Mouse (Mus musculus): Measurements from ENCODE around the gene Slc22a14. TPM values are rescaled to one million over a fixed set of nuclear protein-coding genes. Genes with fewer than 3 reads are reported as not detected.
"Not testable (repeated sequence)": the region's sequence is repeated elsewhere in the genome, so short reads cannot be mapped to it uniquely, and the experiment has no call there.

The Slc22a14 gene
- polyA plus RNA-seq, 1 experiment: not detected

DNA sequence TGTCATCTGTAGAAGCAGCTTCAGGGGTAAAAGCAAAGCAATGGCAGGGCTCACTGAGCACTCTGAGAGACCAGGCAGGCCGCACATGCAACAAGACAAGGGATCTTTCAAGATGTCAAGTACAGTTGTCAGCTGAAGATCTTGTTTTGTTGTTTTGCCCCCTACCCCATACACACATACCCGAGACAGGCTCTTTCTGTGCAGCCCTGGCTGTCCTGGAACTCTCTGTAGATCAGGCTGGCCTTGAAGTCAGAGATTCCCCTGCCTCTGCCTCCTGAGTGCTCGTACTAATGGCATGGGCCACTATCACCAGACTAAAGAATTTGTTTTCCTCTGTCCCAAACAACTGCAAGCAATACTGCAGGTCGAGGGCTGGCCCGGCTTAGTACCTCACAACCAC is 87.3 kb downstream of the Slc22a14 start:
- H3ac ChIP-seq (ENCODE audit: control insufficient read depth, insufficient read length): no peak overlapping the region
- no peaks in the 10 kb centered on the region for H3K36me3 ChIP-seq (ENCODE audit: control insufficient read depth, insufficient read depth)
- no peaks in the 10 kb centered on the region for H3K79me2 ChIP-seq (ENCODE audit: control insufficient read depth, insufficient read depth)
- H3K4me3 ChIP-seq: no peak overlapping the region
- TF ChIP-seq MYOG (IDR thresholded peaks at IDR 0.05; ENCODE audit: control insufficient read depth in 1 of 3, insufficient read depth in 1 of 3, insufficient read length in 2 of 3, low read depth in 2 of 3) (no peak), USF1 (IDR thresholded peaks at IDR 0.05; ENCODE audit: low read depth) (no peak), POLR2A (IDR thresholded peaks at IDR 0.05; ENCODE audit: insufficient read length, low read depth) (no peak), SRF (IDR thresholded peaks at IDR 0.05; ENCODE audit: control insufficient read depth, insufficient read length, low read depth) (no peak)
- H3K27me3 ChIP-seq (ENCODE audit: control insufficient read depth, insufficient read depth, insufficient read length): no peaks in the 10 kb centered on the region
- H3K4me2 ChIP-seq (ENCODE audit: low read depth): no peak overlapping the region

DNA sequence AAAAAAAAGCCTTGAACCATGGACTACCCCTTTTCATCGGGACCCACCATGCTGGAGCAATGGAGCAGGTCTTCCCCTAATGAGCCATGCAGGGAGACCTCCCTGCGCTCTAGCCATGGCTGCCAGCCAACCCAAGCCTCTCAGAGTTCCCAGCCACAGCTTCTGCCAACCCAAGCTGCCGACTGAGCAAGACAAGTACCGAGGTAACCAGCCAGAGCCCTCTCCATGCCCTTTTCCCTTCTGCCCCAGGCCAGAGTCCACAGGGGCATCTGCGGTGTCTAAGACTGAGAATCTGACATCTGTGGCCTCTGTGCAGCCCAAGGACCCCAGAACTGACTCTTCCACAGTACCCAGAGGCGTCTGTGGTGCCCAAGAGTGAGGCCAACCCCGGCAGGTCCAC is 89.0 kb downstream of the Slc22a14 start:
- Histone ChIP-seq H3K4me2 (ENCODE audit: low read depth) (no peak overlapping the region), H3K36me3 (ENCODE audit: control insufficient read depth, insufficient read depth) (no peaks in the 10 kb centered on the region), H3K27me3 (ENCODE audit: control insufficient read depth, insufficient read depth, insufficient read length) (no peaks in the 10 kb centered on the region), H3K4me3 (no peak overlapping the region), H3K79me2 (ENCODE audit: control insufficient read depth, insufficient read depth) (no peaks in the 10 kb centered on the region), H3ac (ENCODE audit: control insufficient read depth, insufficient read length) (no peak overlapping the region)
- TF ChIP-seq E2F4 (IDR thresholded peaks at IDR 0.05; ENCODE audit: insufficient read depth) (no peak), POLR2A (IDR thresholded peaks at IDR 0.05; ENCODE audit: insufficient read length, low read depth) (no peak), SRF (IDR thresholded peaks at IDR 0.05; ENCODE audit: control insufficient read depth, insufficient read length, low read depth) (no peak), TCF3 (IDR thresholded peaks at IDR 0.05; ENCODE audit: insufficient read length, low read depth) (no peak), MYOD1 (IDR thresholded peaks at IDR 0.05; ENCODE audit: control insufficient read depth in 1 of 3, insufficient read length in 2 of 3, low read depth in 2 of 3) (no peak), CEBPB (IDR thresholded peaks at IDR 0.05; ENCODE audit: insufficient read depth, poor library complexity, severe bottlenecking) (no peak), REST (IDR thresholded peaks at IDR 0.05; ENCODE audit: insufficient read depth, insufficient read length) (no peak), MYOG (IDR thresholded peaks at IDR 0.05; ENCODE audit: control insufficient read depth in 1 of 3, insufficient read depth in 1 of 3, insufficient read length in 2 of 3, low read depth in 2 of 3) (no peak)

DNA sequence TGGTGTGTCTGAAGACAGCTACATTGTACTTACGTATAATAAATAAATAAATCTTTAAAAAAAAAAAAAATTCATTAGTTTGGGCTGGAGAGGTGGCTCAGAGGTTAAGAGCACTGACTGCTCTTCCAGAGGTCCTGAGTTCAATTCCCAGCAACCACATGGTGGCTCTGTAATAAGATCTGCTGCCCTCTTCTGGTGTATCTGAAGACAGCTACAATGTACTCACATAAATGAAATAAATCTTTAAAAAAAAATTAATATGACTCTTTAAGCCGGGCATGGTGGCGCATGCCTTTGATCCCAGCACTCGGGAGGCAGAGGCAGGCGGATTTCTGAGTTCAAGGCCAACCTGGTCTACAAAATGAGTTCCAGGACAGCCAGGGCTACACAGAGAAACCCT is 90.5 kb downstream of the Slc22a14 start:
- not testable (repeated sequence) for H3K4me2 ChIP-seq (ENCODE audit: low read depth); H3K79me2 ChIP-seq (ENCODE audit: control insufficient read depth, insufficient read depth); H3ac ChIP-seq (ENCODE audit: control insufficient read depth, insufficient read length); H3K27me3 ChIP-seq (ENCODE audit: control insufficient read depth, insufficient read depth, insufficient read length); H3K36me3 ChIP-seq (ENCODE audit: control insufficient read depth, insufficient read depth); H3K4me3 ChIP-seq

DNA sequence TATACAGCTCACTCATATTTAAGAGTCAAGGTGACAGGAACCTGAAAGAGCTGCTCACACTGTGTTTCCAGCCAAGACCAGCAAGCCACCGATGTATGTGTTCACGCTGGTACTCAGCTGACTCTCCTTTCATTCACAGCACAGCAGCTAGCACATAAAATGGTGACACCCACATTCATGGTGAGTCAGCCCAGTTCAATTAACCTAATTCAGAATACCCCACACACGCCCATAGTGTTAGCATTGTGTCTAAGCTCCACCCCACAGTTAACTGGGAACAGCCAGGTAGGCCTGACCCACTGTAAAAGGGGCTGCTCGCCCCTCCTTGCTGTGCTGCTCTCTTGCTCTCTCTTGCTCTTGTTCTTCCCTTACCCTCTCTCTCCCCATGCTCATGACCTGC is 93.9 kb downstream of the Slc22a14 start:
- H3K27me3 ChIP-seq (ENCODE audit: control insufficient read depth, insufficient read depth, insufficient read length): no peaks in the 10 kb centered on the region
- no peaks in the 10 kb centered on the region for H3K79me2 ChIP-seq (ENCODE audit: control insufficient read depth, insufficient read depth)
- no peak for TF ChIP-seq MYOG (IDR thresholded peaks at IDR 0.05; ENCODE audit: control insufficient read depth in 1 of 3, insufficient read depth in 1 of 3, insufficient read length in 2 of 3, low read depth in 2 of 3)
- no peak for TF ChIP-seq POLR2A (IDR thresholded peaks at IDR 0.05; ENCODE audit: insufficient read length, low read depth)
- no peak for TF ChIP-seq CEBPB (IDR thresholded peaks at IDR 0.05; ENCODE audit: insufficient read depth, poor library complexity, severe bottlenecking)
- no peak for TF ChIP-seq E2F4 (IDR thresholded peaks at IDR 0.05; ENCODE audit: insufficient read depth)
- TF ChIP-seq MYOD1 (IDR thresholded peaks at IDR 0.05; ENCODE audit: control insufficient read depth in 1 of 3, insufficient read length in 2 of 3, low read depth in 2 of 3): no peak
- TF ChIP-seq TCF12 (IDR thresholded peaks at IDR 0.05; ENCODE audit: insufficient read depth, poor library complexity, severe bottlenecking): no peak
- TF ChIP-seq REST (IDR thresholded peaks at IDR 0.05; ENCODE audit: insufficient read depth, insufficient read length): no peak
- TF ChIP-seq POLR2AphosphoS2 (IDR thresholded peaks at IDR 0.05; ENCODE audit: insufficient read length, low read depth): no peak
- no peak for TF ChIP-seq USF1 (IDR thresholded peaks at IDR 0.05; ENCODE audit: low read depth)
- TF ChIP-seq TCF3 (IDR thresholded peaks at IDR 0.05; ENCODE audit: insufficient read length, low read depth): no peak
- TF ChIP-seq MAX (IDR thresholded peaks at IDR 0.05; ENCODE audit: low read depth): no peak
- no peak for TF ChIP-seq SRF (IDR thresholded peaks at IDR 0.05; ENCODE audit: control insufficient read depth, insufficient read length, low read depth)
- no peak overlapping the region for H3ac ChIP-seq (ENCODE audit: control insufficient read depth, insufficient read length)
- no peak overlapping the region for H3K4me2 ChIP-seq (ENCODE audit: low read depth)
- H3K4me3 ChIP-seq: no peak overlapping the region
- H3K36me3 ChIP-seq (ENCODE audit: control insufficient read depth, insufficient read depth): peaks cover 7% of the 10 kb centered on the region

DNA sequence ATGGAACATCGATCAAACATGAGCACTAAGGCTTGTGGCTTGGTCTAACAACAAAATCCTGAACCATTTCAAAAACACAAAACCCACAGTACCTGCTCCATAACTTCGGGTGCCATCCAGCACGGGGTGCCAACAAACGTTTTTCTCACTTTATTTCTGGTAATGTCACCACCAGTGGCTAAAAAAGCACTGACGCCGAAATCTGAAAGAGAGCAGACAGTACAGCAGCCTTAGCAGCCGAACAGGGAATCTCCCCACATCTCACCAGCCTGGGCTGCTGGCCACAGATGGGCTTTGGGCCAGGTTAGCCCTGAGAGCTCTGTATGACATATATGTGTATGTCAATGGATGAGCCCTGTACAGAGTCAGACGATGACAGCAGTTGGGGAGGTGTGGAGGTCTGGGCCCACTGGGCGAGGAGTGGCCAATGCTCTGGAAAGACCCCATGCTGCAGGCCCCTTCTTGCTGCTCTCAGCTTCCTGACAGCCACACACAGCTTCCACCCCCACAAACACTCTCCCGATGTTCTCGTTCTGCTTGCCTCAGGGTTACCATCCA is 96.7 kb downstream of the Slc22a14 start:
- Histone ChIP-seq H3K79me2 (ENCODE audit: control insufficient read depth, insufficient read depth) (no peaks in the 10 kb centered on the region), H3K36me3 (ENCODE audit: control insufficient read depth, insufficient read depth) (peaks cover 17% of the 10 kb centered on the region), H3ac (ENCODE audit: control insufficient read depth, insufficient read length) (no peak overlapping the region), H3K27me3 (ENCODE audit: control insufficient read depth, insufficient read depth, insufficient read length) (no peaks in the 10 kb centered on the region), H3K4me2 (ENCODE audit: low read depth) (no peak overlapping the region), H3K4me3 (no peak overlapping the region)
- TF ChIP-seq TCF12 (IDR thresholded peaks at IDR 0.05; ENCODE audit: insufficient read depth, poor library complexity, severe bottlenecking) (no peak), MYOD1 (IDR thresholded peaks at IDR 0.05; ENCODE audit: control insufficient read depth in 1 of 3, insufficient read length in 2 of 3, low read depth in 2 of 3) (no peak), POLR2A (IDR thresholded peaks at IDR 0.05; ENCODE audit: insufficient read length, low read depth) (no peak), CEBPB (IDR thresholded peaks at IDR 0.05; ENCODE audit: insufficient read depth, poor library complexity, severe bottlenecking) (no peak)

Measured in myocyte (in vitro differentiated cells).